Mouse (Mus musculus) intestine, postnatal 0 days (tissue): ENCODE results near the gene Dtnb. TPM values are rescaled to one million over a fixed set of nuclear protein-coding genes. Genes with fewer than 3 reads are reported as not detected.

Experiments used
- ATAC-seq: fragments of 200-750 bp; cut with Nextera tagmentation; 2 replicates; pipeline ENCODE4 v1.8.0; 2017; ENCODE audit warnings: mild to moderate bottlenecking, moderate TSS enrichment, moderate library complexity
- H3K27ac ChIP-seq: fragments of 300-500 bp; sonication (generic); 2 replicates; pipeline ENCODE4 v1.5.1; 2014; ENCODE audit warnings: mild to moderate bottlenecking, low read depth, low read length, moderate library complexity
- H3K27me3 ChIP-seq: fragments of 300-500 bp; sonication (generic); replicated peaks from 2 replicates; pipeline ENCODE4 v1.6.1; 2014; ENCODE audit warnings: low read length, mixed read lengths; ENCODE audit not compliant: control insufficient read depth, insufficient read depth
- H3K36me3 ChIP-seq: fragments of 300-500 bp; sonication (generic); 2 replicates; pipeline ENCODE4 v1.6.1; 2014; ENCODE audit warnings: mild to moderate bottlenecking, moderate library complexity; ENCODE audit not compliant: control insufficient read depth, insufficient read depth
- H3K4me1 ChIP-seq: fragments of 300-500 bp; sonication (generic); replicated peaks from 2 replicates; pipeline ENCODE4 v1.6.1; 2014; ENCODE audit warnings: antibody characterized with exemption, low read length, mixed read lengths; ENCODE audit not compliant: control insufficient read depth, insufficient read depth
- H3K4me2 ChIP-seq: fragments of 300-500 bp; sonication (generic); replicated peaks from 2 replicates; pipeline ENCODE4 v1.6.1; 2014; ENCODE audit warnings: low read depth, mild to moderate bottlenecking, moderate library complexity
- H3K4me3 ChIP-seq: fragments of 300-500 bp; sonication (generic); 2 replicates; pipeline ENCODE4 v1.5.1; 2014; ENCODE audit warnings: low read depth, low read length
- H3K9ac ChIP-seq: fragments of 300-500 bp; sonication (generic); 2 replicates; pipeline ENCODE4 v1.6.1; 2014; ENCODE audit warnings: mild to moderate bottlenecking, low read depth, low read length
- H3K9me3 ChIP-seq: fragments of 300-500 bp; sonication (generic); 2 replicates; pipeline ENCODE4 v1.6.1; 2016; ENCODE audit warnings: mixed run types; ENCODE audit not compliant: control insufficient read depth
- CTCF ChIP-seq: sonication (generic); IDR thresholded peaks from 2 replicates; pipeline ENCODE4 v1.5.1; 2016; ENCODE audit warnings: low read depth, mild to moderate bottlenecking, control low read depth, antibody characterized with exemption, moderate library complexity
- WGBS: fragments of 180-500 bp; shearing (Covaris S2); extraction: QIAGEN DNeasy Blood & Tissue Kit; methylation state at CpG from one replicate; pipeline ENCODE4 v1.1.7; 2014; 5-methylcytosine and 5-hydroxymethylcytosine counted together
- polyA plus RNA-seq: library from polyadenylated mRNA; unstranded; fragments of >200 nt; fragmentation: Nextera tagmentation; extraction: Ambion mirVana; gene quantifications from 2 replicates; pipeline ENCODE4 v1.2.1, GENCODE M21; 2015

Gene Dtnb
- polyA plus RNA-seq, 1 experiment from 2014 or later = 9.8 TPM

DNA sequence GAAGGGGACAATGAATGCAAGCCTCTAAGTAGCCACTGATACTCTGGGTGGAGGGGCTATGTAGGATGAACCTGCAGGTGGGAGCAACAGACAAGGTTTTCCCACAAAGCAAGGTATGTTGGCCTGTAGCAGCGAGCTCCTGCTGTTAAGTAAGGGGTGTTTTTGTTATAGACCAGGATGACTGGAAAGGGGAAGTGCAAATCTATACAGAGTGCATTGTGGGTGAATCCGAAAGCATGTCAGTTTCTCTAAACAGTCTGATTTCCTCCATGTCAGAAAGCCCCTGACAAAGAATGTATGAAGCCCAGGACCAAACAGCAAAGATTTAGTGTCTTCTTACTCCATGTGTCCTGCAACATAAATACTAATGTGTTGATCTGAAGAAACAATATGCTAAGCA lies 198.9 kb downstream of the Dtnb start:
- H3K27ac ChIP-seq = no peak overlapping the region
- H3K27me3 ChIP-seq = no peaks in the 10 kb centered on the region
- H3K9me3 ChIP-seq = no peaks in the 10 kb centered on the region

DNA sequence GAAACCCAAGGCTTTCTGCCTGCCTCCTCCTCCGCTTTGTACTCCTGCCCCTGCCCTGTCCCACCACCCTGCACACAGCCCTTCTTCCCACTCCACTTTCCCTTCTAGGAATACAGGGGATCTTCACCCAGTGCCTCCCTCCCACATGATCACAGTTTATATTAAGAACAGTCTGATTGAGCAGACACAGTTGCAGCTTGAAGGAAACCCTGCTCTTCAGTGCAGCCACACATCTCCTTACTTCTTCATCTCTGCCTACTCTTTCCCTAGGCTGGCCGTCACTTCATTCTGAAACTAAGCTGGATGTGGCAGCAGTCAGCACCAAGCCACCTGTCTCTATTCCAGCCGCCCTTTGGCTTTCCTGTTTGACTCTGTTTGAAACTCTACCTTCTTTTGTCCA lies 201.5 kb downstream of the Dtnb start:
- no peak overlapping the region for H3K4me2 ChIP-seq

More for the DNA sequence above, 198.9 kb downstream of the Dtnb start:
- no peak for TF ChIP-seq CTCF
- Histone ChIP-seq H3K4me1 (no peaks in the 10 kb centered on the region), H3K4me2 (no peak overlapping the region), H3K36me3 (no peaks in the 10 kb centered on the region), H3K9ac (no peak overlapping the region), H3K4me3 (no peak overlapping the region)
- no peak for ATAC-seq
- 80% methylated on average over 2 of the region's 2 CpGs for WGBS

DNA sequence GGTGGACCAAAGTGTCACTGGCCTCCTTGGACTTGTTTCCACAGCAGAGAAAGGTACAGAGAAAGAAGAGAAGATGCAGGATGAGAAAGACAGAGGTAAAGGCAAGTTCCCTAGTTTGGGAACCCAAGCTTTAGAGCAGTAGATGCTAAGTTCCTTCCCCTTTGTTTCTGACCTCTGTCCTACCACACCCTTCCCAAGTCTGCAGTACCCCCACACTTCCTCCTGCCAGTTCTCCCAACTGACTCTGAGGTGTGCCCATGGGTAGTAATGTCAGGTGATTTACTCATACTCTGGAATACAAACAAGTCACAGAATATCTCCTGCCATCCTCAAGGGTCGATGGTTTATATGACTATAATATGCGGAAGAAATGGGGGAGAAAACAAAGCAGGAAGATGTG lies 203.8 kb downstream of the Dtnb start:
- TF ChIP-seq CTCF = no peak
- no peaks in the 10 kb centered on the region for H3K27me3 ChIP-seq
- H3K36me3 ChIP-seq = no peaks in the 10 kb centered on the region
- H3K27ac ChIP-seq = peak overlapping the region; percentile 41; the same call in 1 of the 2 replicates
- peak; percentile 59 for ATAC-seq
- no peak overlapping the region for H3K4me2 ChIP-seq
- peaks cover 16% of the 10 kb centered on the region for H3K4me1 ChIP-seq
- no peak overlapping the region for H3K9ac ChIP-seq
- no peaks in the 10 kb centered on the region for H3K9me3 ChIP-seq
- no peak overlapping the region for H3K4me3 ChIP-seq
- 43% methylated on average over 2 of the region's 2 CpGs for WGBS

More for the DNA sequence above, 201.5 kb downstream of the Dtnb start:
- ATAC-seq = no peak
- Histone ChIP-seq H3K27ac (peak overlapping the region; percentile 15; the same call in 1 of the 2 replicates), H3K9me3 (no peaks in the 10 kb centered on the region), H3K9ac (no peak overlapping the region), H3K27me3 (no peaks in the 10 kb centered on the region), H3K36me3 (no peaks in the 10 kb centered on the region), H3K4me3 (no peak overlapping the region), H3K4me1 (peaks cover 5% of the 10 kb centered on the region; the same call in 1 of the 2 replicates)
- WGBS = 71% methylated on average over 3 of the region's 3 CpGs
- TF ChIP-seq CTCF = no peak

DNA sequence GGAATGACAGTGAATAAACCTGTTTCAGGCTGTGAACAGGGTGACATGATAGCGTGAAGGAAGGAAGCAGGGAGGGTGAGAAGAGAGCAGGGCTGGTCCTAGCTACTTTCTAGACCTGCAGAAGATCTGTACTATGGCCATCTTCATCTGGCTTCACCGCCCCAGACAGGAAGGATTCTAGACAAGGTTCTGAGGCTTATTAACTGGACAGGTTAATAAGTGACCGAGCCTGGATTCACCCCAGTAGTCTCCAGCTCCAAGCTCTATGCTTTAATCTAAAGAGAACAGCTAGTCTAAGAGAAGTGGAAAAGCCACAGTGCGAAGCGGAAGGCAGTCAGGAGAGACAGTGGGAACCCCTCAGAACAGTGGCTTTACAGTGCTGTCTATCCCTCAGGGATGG lies 205.5 kb downstream of the Dtnb start:
- H3K9me3 ChIP-seq = no peaks in the 10 kb centered on the region
- H3K9ac ChIP-seq = no peak overlapping the region
- 54% methylated on average over 5 of the region's 5 CpGs for WGBS
- peaks cover 26% of the 10 kb centered on the region for H3K4me1 ChIP-seq
- TF ChIP-seq CTCF = no peak
- ATAC-seq = no peak
- H3K4me2 ChIP-seq = no peak overlapping the region
- H3K4me3 ChIP-seq = no peak overlapping the region
- no peak overlapping the region for H3K27ac ChIP-seq
- H3K27me3 ChIP-seq = no peaks in the 10 kb centered on the region
- no peaks in the 10 kb centered on the region for H3K36me3 ChIP-seq

DNA sequence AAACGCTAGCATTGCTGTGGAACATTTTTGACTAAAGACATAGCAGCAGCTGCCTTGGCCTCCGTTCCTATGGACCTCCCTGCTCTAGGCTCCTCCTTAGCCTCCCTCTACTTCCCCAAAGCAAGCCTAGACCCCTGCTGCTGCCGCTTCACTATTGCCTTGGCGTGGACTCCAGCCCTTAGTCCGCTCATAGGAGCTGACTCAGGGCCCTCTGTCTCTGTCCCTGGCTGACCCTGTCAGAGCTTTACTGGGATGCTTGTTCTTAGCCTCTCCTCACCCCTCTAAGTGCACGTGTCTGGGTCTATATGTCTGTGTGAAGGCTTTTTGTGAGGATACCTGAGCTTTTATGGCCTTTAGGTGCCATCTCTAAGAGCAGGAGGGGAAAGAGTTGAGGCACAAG lies 206.1 kb downstream of the Dtnb start:
- 81% methylated on average over 6 of the region's 6 CpGs for WGBS
- Histone ChIP-seq H3K4me1 (peaks cover 26% of the 10 kb centered on the region), H3K27ac (no peak overlapping the region)

DNA sequence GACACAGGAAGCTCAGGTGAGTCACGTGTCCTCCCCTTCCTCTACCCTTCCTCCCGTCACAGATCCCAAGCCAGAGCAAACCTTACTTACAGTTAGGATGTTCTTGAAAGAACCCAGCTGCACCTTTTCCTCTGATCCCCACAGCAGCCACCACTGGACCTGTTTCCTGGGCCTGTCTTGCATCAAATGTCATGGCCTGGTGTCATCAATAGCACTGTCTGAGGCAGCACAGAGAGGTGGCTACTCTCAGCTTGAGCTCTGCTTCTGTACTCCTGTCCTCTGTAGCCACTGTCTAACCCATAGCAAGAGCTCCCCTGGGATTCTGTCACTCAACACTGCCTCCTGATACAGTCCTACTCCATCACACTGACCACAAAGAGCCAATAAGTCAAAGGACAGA lies 207.5 kb downstream of the Dtnb start:
- WGBS = 73% methylated on average over 2 of the region's 2 CpGs
- peaks cover 26% of the 10 kb centered on the region for H3K4me1 ChIP-seq
- H3K4me2 ChIP-seq = no peak overlapping the region
- H3K9ac ChIP-seq = no peak overlapping the region
- no peak for TF ChIP-seq CTCF
- H3K27ac ChIP-seq = no peak overlapping the region
- ATAC-seq = no peak
- no peak overlapping the region for H3K4me3 ChIP-seq
- H3K36me3 ChIP-seq = no peaks in the 10 kb centered on the region
- H3K27me3 ChIP-seq = no peaks in the 10 kb centered on the region
- H3K9me3 ChIP-seq = no peaks in the 10 kb centered on the region

More for the DNA sequence above, 206.1 kb downstream of the Dtnb start:
- Histone ChIP-seq H3K9me3 (no peaks in the 10 kb centered on the region), H3K4me2 (no peak overlapping the region), H3K9ac (no peak overlapping the region), H3K27me3 (no peaks in the 10 kb centered on the region), H3K36me3 (no peaks in the 10 kb centered on the region), H3K4me3 (no peak overlapping the region)
- no peak for ATAC-seq
- no peak for TF ChIP-seq CTCF

DNA sequence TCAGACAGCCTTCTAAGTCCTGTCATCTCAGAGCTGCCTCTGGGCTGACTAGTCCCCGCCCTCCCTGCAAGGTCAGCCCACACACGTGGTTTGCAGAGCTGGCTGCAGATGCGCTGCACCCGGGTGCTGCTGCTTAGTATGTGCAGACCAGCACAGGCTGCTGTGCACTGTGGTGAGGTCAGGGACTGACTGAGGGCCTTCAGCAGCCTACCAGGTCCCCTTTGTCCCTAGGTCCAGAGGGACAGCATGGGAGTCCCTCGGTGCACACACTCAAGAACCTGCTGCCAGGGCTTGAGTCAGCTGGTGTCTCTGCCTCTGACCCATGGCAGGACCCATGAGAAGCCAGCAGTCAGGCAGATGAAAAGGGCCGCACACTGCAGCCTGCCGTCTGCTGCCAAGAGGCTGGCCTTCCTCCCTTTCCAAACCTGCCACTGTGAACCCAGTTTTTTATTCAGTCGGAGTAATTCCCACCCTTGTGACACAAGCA lies 208.3 kb downstream of the Dtnb start:
- 5% methylated on average over 8 of the region's 8 CpGs for WGBS

More for the DNA sequence above, 208.3 kb downstream of the Dtnb start:
- peak overlapping the region; percentile 76 for H3K27ac ChIP-seq
- no peaks in the 10 kb centered on the region for H3K36me3 ChIP-seq
- no peaks in the 10 kb centered on the region for H3K9me3 ChIP-seq
- H3K4me3 ChIP-seq = no peak overlapping the region
- no peak for TF ChIP-seq CTCF
- no peak overlapping the region for H3K9ac ChIP-seq
- ATAC-seq = peak; percentile 47
- no peaks in the 10 kb centered on the region for H3K27me3 ChIP-seq
- peaks cover 26% of the 10 kb centered on the region for H3K4me1 ChIP-seq
- H3K4me2 ChIP-seq = peak overlapping the region; percentile 35; the same call in 1 of the 2 replicates
